Mouse (Mus musculus) lung, adult 2 months (tissue): Measurements from ENCODE around the gene Capns1.

Experiments used
- CTCF ChIP-seq: fragments of 200-500 bp; IDR thresholded peaks from 2 replicates; pipeline ENCODE4 v1.5.1; 2011; ENCODE audit warnings: mild to moderate bottlenecking, low read length, control low read depth; ENCODE audit not compliant: insufficient read depth
- POLR2A ChIP-seq: fragments of 200-500 bp; IDR thresholded peaks from 2 replicates; pipeline ENCODE4 v1.6.1; 2011; ENCODE audit warnings: low read depth, mild to moderate bottlenecking, control low read depth, low read length, borderline replicate concordance; ENCODE audit errors: extremely low read depth

GRCm38 (mm10) chr7:30202895-30203690 is 4.5 kb upstream of the Capns1 start:
- no peak for TF ChIP-seq CTCF
- no peak for TF ChIP-seq POLR2A
